Mouse (Mus musculus): ENCODE results near the gene Gm3045. TPM values are rescaled to one million over a fixed set of nuclear protein-coding genes. Genes with fewer than 3 reads are reported as not detected.

Gene Gm3045
- not detected in 2 replicates for polyA plus RNA-seq (2016; fragmentation: Nextera tagmentation; extraction: Ambion mirVana)

DNA sequence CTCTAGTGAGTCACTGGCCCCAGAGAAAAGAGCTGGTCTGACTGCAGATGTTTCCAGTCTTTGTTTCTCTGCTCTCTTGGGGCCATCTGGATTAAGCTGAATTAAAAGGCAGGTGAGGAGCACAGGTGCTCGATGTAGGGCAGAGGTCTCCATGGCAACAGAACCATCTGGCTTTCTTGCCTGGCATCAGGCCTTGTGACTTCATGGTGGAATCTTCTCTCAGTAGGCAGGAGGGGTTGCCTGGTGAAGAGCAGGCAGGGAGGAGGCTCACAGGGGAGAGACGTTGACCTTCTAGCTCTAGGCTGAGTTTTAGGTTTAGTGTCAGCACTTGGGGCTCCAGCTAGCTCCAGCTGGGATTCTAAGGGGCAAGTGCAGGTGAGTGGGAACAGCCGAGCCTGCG lies at the start of gene Gm3045:
Gene Gm3045, plus strand, starts transcription at position 230 of the 400 bp plus-strand sequence.
- Histone ChIP-seq H3K4me2 (replicated peaks) (no peak within 1 kb of the TSS), H3K9ac (no peak within 1 kb of the TSS), H3K27me3 (no peaks in the 10 kb centered on the region), H3K36me3 (no peaks in the 10 kb centered on the region), H3K9me3 (no peaks in the 10 kb centered on the region), H3K4me3 (no peak within 1 kb of the TSS), H3K27ac (no peak within 1 kb of the TSS), H3K4me1 (peaks cover 5% of the 10 kb centered on the region; the same call in 1 of the 2 replicates)
- 81% methylated on average over 4 of the region's 4 CpGs for WGBS
- no peak for ATAC-seq (ENCODE audit: insufficient number of reproducible peaks, insufficient read depth, low FRiP score, low TSS enrichment)

DNA sequence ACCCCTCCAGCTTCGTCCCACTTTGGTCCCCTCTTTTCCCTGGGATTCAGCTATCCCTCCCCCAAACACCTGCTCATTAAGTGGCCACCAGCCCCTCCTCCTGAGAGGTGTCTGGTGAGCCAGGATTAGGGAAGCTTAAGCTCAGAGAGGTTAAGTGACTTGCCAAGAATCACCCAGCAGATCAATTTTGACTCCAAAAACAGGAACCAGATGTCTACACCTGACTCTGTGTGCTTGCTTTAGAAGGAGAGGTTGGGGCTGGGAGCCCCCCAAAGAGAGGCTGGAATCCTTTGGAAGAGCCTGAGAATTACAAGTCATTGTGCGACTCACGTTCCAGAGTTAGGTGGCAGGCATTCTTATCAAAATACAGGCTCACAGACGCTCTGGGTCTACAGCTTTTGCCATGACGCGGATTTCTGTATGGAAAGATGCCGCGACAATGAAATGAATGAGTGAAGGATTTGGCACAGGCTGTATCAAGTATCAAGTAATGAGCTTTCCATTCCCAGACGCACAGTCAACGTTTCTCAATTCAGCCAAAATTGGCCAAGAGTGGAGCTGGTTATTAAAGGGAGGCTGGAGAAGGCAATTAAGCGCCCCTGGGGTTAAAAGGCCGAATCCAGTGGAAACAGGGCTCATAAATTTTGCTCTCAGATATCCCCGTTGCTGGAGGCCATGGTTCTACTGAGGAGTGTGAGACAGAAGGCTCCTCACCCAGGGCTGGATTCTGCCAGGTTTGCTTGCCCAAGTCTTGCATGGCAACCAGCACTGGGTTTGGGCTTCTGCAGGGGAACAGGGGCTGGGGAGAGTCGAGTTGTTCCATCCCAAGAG lies 45.3 kb upstream of the Gm3045 start:
- Histone ChIP-seq H3K4me1 (peaks cover 13% of the 10 kb centered on the region), H3K4me2 (replicated peaks) (no peak overlapping the region), H3K9ac (no peak overlapping the region), H3K27me3 (no peaks in the 10 kb centered on the region), H3K27ac (peak overlapping the region; percentile 57; the same call in 1 of the 2 replicates), H3K9me3 (no peaks in the 10 kb centered on the region), H3K4me3 (no peak overlapping the region), H3K36me3 (no peaks in the 10 kb centered on the region)
- WGBS, result 30% methylated on average over 14 of the region's 14 CpGs
- ATAC-seq (ENCODE audit: insufficient number of reproducible peaks, insufficient read depth, low FRiP score, low TSS enrichment), result no peak

DNA sequence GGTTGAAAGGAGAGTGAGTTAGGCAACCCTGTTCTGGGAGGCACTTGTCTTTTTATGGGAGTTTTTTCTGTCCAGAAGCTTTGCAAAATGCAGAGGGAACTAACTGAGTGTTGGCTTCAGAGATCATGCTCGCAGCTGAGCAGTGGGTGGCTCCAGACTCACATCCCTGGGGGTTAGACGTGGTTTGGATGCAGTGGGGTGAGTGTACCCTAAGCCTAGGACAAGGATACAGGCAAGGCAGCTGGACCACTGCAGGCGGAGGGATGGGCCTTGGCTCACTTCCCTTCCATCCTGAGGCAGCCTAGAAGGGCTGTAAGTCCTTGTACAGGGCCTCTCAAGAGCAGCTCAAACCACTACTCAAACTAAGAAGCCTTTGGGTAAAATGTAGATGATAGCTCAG lies 43.0 kb upstream of the Gm3045 start:
- Histone ChIP-seq H3K9ac (no peak overlapping the region), H3K4me2 (replicated peaks) (no peak overlapping the region), H3K9me3 (no peaks in the 10 kb centered on the region), H3K4me3 (no peak overlapping the region), H3K36me3 (no peaks in the 10 kb centered on the region), H3K27me3 (no peaks in the 10 kb centered on the region), H3K27ac (no peak overlapping the region), H3K4me1 (peaks cover 13% of the 10 kb centered on the region)
- no peak for ATAC-seq (ENCODE audit: insufficient number of reproducible peaks, insufficient read depth, low FRiP score, low TSS enrichment)
- WGBS, result 78% methylated on average over 3 of the region's 3 CpGs

DNA sequence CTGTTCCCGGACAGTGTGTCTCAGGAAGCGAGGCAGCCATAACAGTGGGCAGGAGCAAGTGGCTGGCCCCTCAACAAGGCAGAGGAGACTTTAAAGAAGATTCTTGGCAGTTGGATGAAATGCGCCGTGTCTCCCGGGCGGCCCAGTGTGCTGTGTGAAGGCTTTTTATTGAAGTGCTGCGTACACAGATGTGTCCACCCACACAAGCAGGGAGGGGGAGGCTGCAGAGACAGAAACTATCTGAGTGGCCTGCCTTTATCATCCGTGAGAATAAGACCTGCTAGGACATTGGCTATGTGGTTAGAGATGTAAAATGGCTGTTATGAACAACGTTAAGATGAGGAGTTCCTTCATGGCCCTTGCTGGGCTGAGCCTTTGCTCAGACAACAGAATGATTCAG lies 40.0 kb upstream of the Gm3045 start:
- Histone ChIP-seq H3K9me3 (no peaks in the 10 kb centered on the region), H3K36me3 (no peaks in the 10 kb centered on the region), H3K4me2 (replicated peaks) (no peak overlapping the region), H3K9ac (no peak overlapping the region), H3K27ac (no peak overlapping the region), H3K27me3 (no peaks in the 10 kb centered on the region), H3K4me3 (no peak overlapping the region), H3K4me1 (peaks cover 3% of the 10 kb centered on the region)
- no peak for ATAC-seq (ENCODE audit: insufficient number of reproducible peaks, insufficient read depth, low FRiP score, low TSS enrichment)
- 74% methylated on average over 9 of the region's 9 CpGs for WGBS

DNA sequence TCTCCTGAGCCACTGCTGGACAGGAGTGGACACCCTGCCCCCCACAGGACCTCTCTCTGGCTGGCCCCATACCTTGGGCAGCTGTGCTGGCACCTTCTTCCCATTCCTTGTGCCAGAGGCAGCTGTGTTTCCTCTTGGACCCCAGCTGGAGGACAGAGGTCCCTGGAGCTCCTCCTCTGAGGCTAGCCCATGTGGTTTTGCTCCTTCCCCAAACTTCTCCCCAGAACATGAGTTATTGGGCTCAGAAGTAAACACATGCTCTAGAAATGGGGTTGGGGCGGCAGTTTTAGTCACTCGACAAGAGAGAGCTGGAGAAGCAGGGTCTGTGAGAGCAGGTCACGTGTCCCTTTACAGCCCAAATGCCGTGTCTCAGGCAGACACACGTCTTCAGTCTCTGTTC lies 39.0 kb upstream of the Gm3045 start:
- 75% methylated on average over 5 of the region's 5 CpGs for WGBS
- ATAC-seq (ENCODE audit: insufficient number of reproducible peaks, insufficient read depth, low FRiP score, low TSS enrichment), result no peak
- Histone ChIP-seq H3K36me3 (no peaks in the 10 kb centered on the region), H3K27me3 (no peaks in the 10 kb centered on the region), H3K4me1 (no peaks in the 10 kb centered on the region), H3K9me3 (no peaks in the 10 kb centered on the region), H3K4me2 (replicated peaks) (no peak overlapping the region), H3K4me3 (no peak overlapping the region), H3K27ac (no peak overlapping the region), H3K9ac (no peak overlapping the region)

DNA sequence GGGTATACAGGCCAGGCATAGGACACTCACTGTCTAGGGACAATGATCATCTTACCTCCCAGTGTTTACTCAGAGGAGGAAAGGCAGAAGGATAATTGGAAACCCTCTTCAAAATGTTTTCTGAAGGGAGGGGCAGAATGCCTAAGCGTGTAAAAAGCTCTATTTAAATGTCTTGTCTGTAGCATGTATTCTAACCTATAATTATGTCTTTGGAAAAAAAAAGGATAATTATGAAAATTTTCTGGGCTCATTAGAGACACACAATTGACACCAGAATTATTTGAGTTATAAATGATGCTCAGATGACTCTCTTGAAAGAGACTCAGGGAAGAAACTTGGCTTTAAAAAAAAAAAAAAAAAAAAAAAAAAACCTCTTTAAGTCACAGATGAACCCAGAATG lies 38.4 kb upstream of the Gm3045 start:
- no peaks in the 10 kb centered on the region for H3K4me1 ChIP-seq
- H3K4me2 ChIP-seq (replicated peaks), result no peak overlapping the region
- H3K9ac ChIP-seq, result no peak overlapping the region
- H3K27me3 ChIP-seq, result no peaks in the 10 kb centered on the region
- ATAC-seq (ENCODE audit: insufficient number of reproducible peaks, insufficient read depth, low FRiP score, low TSS enrichment), result no peak
- H3K9me3 ChIP-seq, result no peaks in the 10 kb centered on the region
- WGBS, result 53% methylated on average over 1 of the region's 1 CpGs
- no peaks in the 10 kb centered on the region for H3K36me3 ChIP-seq
- H3K4me3 ChIP-seq, result no peak overlapping the region
- H3K27ac ChIP-seq, result no peak overlapping the region

DNA sequence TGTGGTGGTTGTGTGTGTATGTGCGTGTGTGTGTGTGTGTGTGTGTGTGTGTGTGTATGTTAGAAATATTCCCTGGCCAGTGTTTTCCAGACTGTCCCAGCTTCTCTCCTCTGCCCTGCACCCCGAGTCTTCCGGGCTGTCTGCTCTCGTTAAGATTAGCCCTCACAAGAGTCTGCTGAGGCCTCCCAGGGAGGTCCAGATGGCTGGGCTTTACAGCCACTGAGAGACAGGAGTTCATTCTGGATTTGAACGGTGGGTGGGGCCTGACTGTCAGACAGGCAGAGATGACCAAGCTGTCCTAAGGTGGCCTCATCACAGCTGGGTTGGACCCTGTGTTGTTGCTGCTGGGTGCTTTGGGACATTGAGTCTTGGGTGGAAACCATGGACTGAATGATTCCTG lies 28.8 kb upstream of the Gm3045 start:
- Histone ChIP-seq H3K27ac (no peak overlapping the region), H3K9ac (no peak overlapping the region), H3K36me3 (no peaks in the 10 kb centered on the region), H3K9me3 (no peaks in the 10 kb centered on the region), H3K4me2 (replicated peaks) (no peak overlapping the region), H3K4me3 (no peak overlapping the region), H3K4me1 (0 out of 2 replicates have a peak, but pooled peaks cover 4% of the 10 kb centered on the region), H3K27me3 (0 out of 2 replicates have a peak, but pooled peaks cover 3% of the 10 kb centered on the region)
- ATAC-seq (ENCODE audit: insufficient number of reproducible peaks, insufficient read depth, low FRiP score, low TSS enrichment), result no peak
- WGBS, result 45% methylated on average over 5 of the region's 5 CpGs

DNA sequence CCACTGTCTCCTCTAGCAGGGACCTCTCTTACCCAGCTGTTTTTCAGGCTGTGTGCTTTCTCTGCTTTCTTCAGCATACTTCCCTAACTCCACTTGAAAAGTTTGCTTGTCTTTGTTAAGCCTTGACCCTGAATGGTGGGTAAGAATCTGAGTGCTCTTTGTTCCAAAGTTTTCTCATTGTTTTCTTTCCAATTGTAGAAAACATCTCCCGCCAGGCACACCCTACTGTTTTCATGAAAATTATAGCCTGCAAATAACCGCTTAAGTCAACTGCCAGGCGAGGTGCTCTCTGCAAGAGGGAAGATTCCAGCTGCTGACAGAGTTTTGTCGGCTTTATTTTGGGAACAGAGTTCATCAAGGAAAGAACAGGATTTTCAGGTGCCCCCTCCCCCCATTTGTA lies 25.2 kb upstream of the Gm3045 start:
- Histone ChIP-seq H3K9ac (no peak overlapping the region), H3K36me3 (no peaks in the 10 kb centered on the region), H3K27ac (no peak overlapping the region), H3K27me3 (no peaks in the 10 kb centered on the region), H3K4me1 (peaks cover 16% of the 10 kb centered on the region), H3K9me3 (no peaks in the 10 kb centered on the region), H3K4me3 (no peak overlapping the region), H3K4me2 (replicated peaks) (no peak overlapping the region)
- no peak for ATAC-seq (ENCODE audit: insufficient number of reproducible peaks, insufficient read depth, low FRiP score, low TSS enrichment)
- WGBS, result 57% methylated on average over 4 of the region's 4 CpGs

DNA sequence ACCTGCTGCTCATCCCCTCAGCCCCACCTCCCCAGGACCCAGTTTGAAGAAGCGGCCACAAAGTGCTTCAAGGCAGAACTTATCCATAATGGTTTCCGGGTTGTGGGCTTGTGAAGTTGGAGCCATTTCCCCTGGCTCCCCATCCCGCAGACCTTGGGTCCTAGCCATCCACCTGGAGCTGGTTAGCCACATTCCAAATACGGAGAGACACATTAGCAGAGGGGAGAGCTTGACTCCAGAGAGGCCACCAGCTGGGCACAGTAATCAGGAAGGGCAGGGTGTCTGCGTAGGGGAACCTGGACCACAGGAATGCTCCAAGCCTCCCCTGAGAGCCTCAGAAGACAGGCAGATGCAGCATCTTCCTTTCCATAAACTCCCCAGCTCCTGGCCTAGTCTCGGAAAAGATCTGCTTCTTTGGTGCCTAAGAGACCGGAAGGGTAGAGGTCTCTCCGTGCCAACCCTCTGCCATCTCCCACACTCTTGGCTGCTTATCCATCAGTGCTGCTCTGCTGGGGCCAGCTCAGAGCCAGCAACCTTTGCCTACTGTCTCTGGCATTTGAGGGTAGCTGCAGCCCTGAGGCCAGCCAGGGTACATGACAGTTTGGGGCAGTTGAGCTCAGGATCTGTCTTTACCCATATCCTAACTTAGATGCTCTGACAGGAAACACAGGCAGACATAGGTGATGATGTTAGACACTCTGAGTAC lies 22.9 kb upstream of the Gm3045 start:
- Histone ChIP-seq H3K9me3 (no peaks in the 10 kb centered on the region), H3K36me3 (no peaks in the 10 kb centered on the region), H3K4me3 (no peak overlapping the region), H3K4me2 (replicated peaks) (no peak overlapping the region), H3K27me3 (no peaks in the 10 kb centered on the region), H3K9ac (no peak overlapping the region), H3K27ac (no peak overlapping the region; the same call in 1 of the 2 replicates), H3K4me1 (peaks cover 12% of the 10 kb centered on the region)
- ATAC-seq (ENCODE audit: insufficient number of reproducible peaks, insufficient read depth, low FRiP score, low TSS enrichment), result no peak
- 49% methylated on average over 8 of the region's 8 CpGs for WGBS

DNA sequence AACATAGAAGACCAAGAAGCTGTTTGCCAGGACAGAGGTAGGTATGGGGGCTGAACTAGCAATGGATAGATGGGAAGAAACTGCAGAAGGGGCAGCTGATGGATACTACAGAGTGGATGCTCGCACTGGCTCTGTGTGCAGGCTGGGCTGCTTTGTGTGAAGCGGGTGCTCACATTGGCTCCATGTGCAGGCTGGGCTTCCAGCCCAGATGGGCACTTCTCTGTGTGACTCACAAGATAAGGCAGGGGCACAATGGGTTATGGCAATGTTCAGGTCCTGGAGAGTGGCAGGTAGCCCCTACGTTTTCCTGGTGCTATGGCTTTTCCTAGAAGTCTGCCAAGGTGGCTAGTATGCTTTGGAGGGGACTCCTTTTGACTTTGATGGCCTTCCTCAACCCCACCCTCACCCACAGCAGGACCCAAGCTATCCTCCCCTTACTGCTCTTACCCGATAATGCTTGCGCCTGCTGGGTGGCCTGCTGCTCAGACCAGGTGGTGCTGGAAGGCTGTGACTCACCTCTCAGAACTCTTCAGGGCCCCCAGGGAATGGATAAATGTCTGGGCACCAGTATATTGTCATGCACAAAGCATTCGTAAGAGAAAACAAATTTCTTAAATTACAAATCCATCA lies 21.8 kb upstream of the Gm3045 start:
- Histone ChIP-seq H3K4me1 (peaks cover 15% of the 10 kb centered on the region), H3K4me3 (no peak overlapping the region), H3K27me3 (no peaks in the 10 kb centered on the region), H3K4me2 (replicated peaks) (no peak overlapping the region), H3K36me3 (no peaks in the 10 kb centered on the region), H3K9ac (no peak overlapping the region), H3K27ac (no peak overlapping the region), H3K9me3 (no peaks in the 10 kb centered on the region)
- no peak for ATAC-seq (ENCODE audit: insufficient number of reproducible peaks, insufficient read depth, low FRiP score, low TSS enrichment)
- 66% methylated on average over 6 of the region's 6 CpGs for WGBS

DNA sequence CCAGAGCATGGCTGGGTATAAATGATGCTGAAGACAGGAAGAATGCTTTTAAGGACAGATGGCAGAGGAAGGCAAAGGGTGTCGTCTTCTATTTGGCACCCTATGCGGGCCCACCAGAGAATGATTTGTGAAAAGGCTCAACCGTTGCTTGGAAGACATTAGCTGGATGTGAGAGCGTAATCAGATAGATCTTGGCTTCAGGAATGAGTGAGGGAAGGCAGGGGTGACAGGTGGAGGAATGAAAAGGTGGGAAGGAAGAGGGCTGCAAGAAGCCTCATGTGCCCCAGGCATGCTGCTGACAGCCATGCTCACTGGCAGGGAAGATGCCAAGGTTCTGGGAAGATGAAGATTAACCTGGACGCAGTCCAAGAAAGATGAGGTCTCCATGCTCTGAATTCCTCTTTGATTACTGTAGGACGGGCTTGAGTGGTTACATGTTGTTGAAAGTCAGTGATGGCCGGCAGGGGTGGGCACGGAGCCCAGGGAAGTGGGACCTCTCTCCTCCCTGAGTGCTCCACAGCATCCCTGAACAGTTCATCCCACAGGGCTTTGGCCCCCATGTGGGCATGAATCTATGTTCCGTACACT lies 14.0 kb upstream of the Gm3045 start:
- Histone ChIP-seq H3K4me3 (no peak overlapping the region), H3K27me3 (0 out of 2 replicates have a peak, but pooled peaks cover 3% of the 10 kb centered on the region), H3K4me1 (peaks cover 3% of the 10 kb centered on the region; the same call in 1 of the 2 replicates), H3K9me3 (peaks cover 2% of the 10 kb centered on the region; the same call in 1 of the 2 replicates), H3K36me3 (no peaks in the 10 kb centered on the region), H3K4me2 (replicated peaks) (no peak overlapping the region), H3K9ac (no peak overlapping the region), H3K27ac (no peak overlapping the region)
- WGBS, result 86% methylated on average over 9 of the region's 9 CpGs
- no peak for ATAC-seq (ENCODE audit: insufficient number of reproducible peaks, insufficient read depth, low FRiP score, low TSS enrichment)
